25 mouse cellular contexts compared by ENCODE assay signal in the genomic region with DNA sequence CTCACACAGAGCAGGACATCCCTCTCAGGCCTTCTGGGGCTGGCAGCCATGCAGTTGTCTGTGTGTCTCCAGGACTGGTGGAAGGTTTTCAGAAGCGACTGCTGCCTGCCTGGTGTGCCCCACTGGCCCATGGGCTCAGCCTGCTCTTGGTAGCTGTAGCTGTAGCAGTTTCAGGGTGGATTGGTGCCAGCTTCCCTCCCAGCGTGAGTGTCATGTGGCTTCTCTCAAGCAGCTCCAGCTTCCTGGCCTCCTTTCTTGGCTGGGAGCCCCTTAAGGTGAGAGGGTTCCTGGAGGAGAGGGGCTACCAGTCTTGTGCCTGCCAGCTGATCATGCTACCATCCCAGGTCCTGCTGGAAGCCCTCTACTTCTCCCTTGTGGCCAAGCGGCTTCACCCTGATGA. TPM values are rescaled to one million over a fixed set of nuclear protein-coding genes. Genes with fewer than 3 reads are reported as not detected.
DNase-seq lines count a peak whose midpoint lies in the region; ATAC-seq and TF ChIP-seq lines count a peak whose summit lies in the region.
"Had no signal": no experiment of that assay in that cellular context is flagged by ENCODE, and none has a peak within 500 bp of the region (broad histone marks: within the 10 kb centered on the region; RNA-seq: fewer than 3 reads in every experiment).

No protein-coding gene starts in this region.

- no peak for ATAC-seq in cerebellum, adult (ENCODE audit: insufficient number of reproducible peaks, low FRiP score, low TSS enrichment)
- no peak for ATAC-seq in heart, embryonic 12.5 days (ENCODE audit: insufficient number of reproducible peaks, low FRiP score)
- no peak for ATAC-seq in stomach, postnatal 0 days (ENCODE audit: low FRiP score, low TSS enrichment)
- ATAC-seq: CD4-positive, CD25-positive, alpha-beta regulatory T cell, adult 4 months; forebrain, embryonic 14.5 days; inflammation-experienced regulatory T-cells, adult 6 months had no signal

- intact Hi-C loops in heart, postnatal 14 days (cut with DNase I), result no loop called here

- DNase-seq in cerebellum, adult 11-12 months, result peak; percentile 82
- peak; percentile 33 to 35 for DNase-seq in heart, postnatal 14 days
- DNase-seq in NIH3T3 (ENCODE audit: low read depth), result peak; percentile 22
- DNase-seq in cerebellum, postnatal 10 days, result peak; percentile 62 to 67
- no peak for DNase-seq in right cerebral cortex, postnatal 14 days
- DNase-seq in stomach, postnatal 0 days (ENCODE audit: low spot score), result no peak
- DNase-seq: adrenal gland, postnatal 25 days; gastrocnemius, postnatal 36 days; kidney, adult 2 months; kidney, postnatal 25 days; left cerebral cortex, postnatal 4 days; lung, adult 2 months; right cerebral cortex, adult 18-20 months had no signal

- WGBS in heart, embryonic 12.5 days, result 83% methylated on average over 3 of the region's 3 CpGs
- WGBS in stomach, postnatal 0 days, result 80% methylated on average over 3 of the region's 3 CpGs

- peaks cover 86% of the 10 kb centered on the region for H3K36me3 ChIP-seq in heart, embryonic 12.5 days
- H3K36me3 ChIP-seq in stomach, postnatal 0 days (ENCODE audit: control insufficient read depth, insufficient read depth, low read length), result peaks cover 63% of the 10 kb centered on the region

- no peaks in the 10 kb centered on the region for H3K27me3 ChIP-seq in heart, embryonic 12.5 days (replicated peaks)
- H3K27me3 ChIP-seq in stomach, postnatal 0 days (ENCODE audit: control insufficient read depth, insufficient read depth, low read length), result no peaks in the 10 kb centered on the region
- H3K27me3 ChIP-seq: embryonic facial prominence, embryonic 13.5 days; heart, embryonic 15.5 days; hindbrain, embryonic 13.5 days; neural tube, embryonic 13.5 days had no signal

- no peak overlapping the region for H3K27ac ChIP-seq in heart, embryonic 12.5 days (ENCODE audit: poor library complexity, severe bottlenecking)
- no peak overlapping the region for H3K27ac ChIP-seq in stomach, postnatal 0 days (replicated peaks)
- H3K27ac ChIP-seq: embryonic facial prominence, embryonic 13.5 days; heart, embryonic 15.5 days; hindbrain, embryonic 13.5 days; macrophage; neural tube, embryonic 13.5 days had no signal

- H3K4me1 ChIP-seq in heart, embryonic 12.5 days (replicated peaks), result no peaks in the 10 kb centered on the region
- no peaks in the 10 kb centered on the region for H3K4me1 ChIP-seq in stomach, postnatal 0 days (replicated peaks; ENCODE audit: control insufficient read depth, insufficient read depth)
- H3K4me1 ChIP-seq: embryonic facial prominence, embryonic 13.5 days; heart, embryonic 15.5 days; hindbrain, embryonic 13.5 days; neural tube, embryonic 13.5 days had no signal

- no peak for TF ChIP-seq EP300 in stomach, postnatal 0 days (optimal IDR thresholded peaks at IDR 0.05)

- no peak overlapping the region for H3K4me3 ChIP-seq in heart, embryonic 12.5 days
- H3K4me3 ChIP-seq in stomach, postnatal 0 days (ENCODE audit: low read depth, low read length), result no peak overlapping the region
- H3K4me3 ChIP-seq: embryonic facial prominence, embryonic 13.5 days; heart, embryonic 15.5 days; hindbrain, embryonic 13.5 days; neural tube, embryonic 13.5 days had no signal

- no peaks in the 10 kb centered on the region for H3K9me3 ChIP-seq in heart, embryonic 12.5 days (replicated peaks)
- H3K9me3 ChIP-seq in stomach, postnatal 0 days (ENCODE audit: control insufficient read depth, low read length), result no peaks in the 10 kb centered on the region
- H3K9me3 ChIP-seq: embryonic facial prominence, embryonic 13.5 days; heart, embryonic 15.5 days; hindbrain, embryonic 13.5 days; neural tube, embryonic 13.5 days had no signal

- no peak overlapping the region for H3K9ac ChIP-seq in heart, embryonic 12.5 days
- no peak overlapping the region for H3K9ac ChIP-seq in stomach, postnatal 0 days (ENCODE audit: low read length)
- H3K9ac ChIP-seq: embryonic facial prominence, embryonic 13.5 days; heart, embryonic 15.5 days; hindbrain, embryonic 13.5 days; neural tube, embryonic 13.5 days had no signal

- no peak overlapping the region for H3K4me2 ChIP-seq in heart, embryonic 12.5 days
- no peak overlapping the region for H3K4me2 ChIP-seq in stomach, postnatal 0 days (replicated peaks; ENCODE audit: low read depth)
- H3K4me2 ChIP-seq: embryonic facial prominence, embryonic 13.5 days; heart, embryonic 15.5 days; hindbrain, embryonic 13.5 days; liver, embryonic 11.5 days; midbrain, embryonic 11.5 days; neural tube, embryonic 13.5 days had no signal

- no peak for TF ChIP-seq CTCF in stomach, postnatal 0 days (IDR thresholded peaks at IDR 0.05; ENCODE audit: low read depth)

RNA-seq across cellular contexts. Expression of a gene that starts 41.3 kb away (rescaled TPM):
- 10 to 100 TPM; 58.0 to 63.2 TPM for total RNA-seq in heart, postnatal 14 days (2021)
- polyA plus RNA-seq in heart, embryonic 12.5 days (2016; fragmentation: Nextera tagmentation; extraction: Ambion mirVana), result 18.1 and 18.9 TPM in 2 replicates
- 10.9 and 12.3 TPM in 2 replicates for polyA plus RNA-seq in stomach, postnatal 0 days (2015; fragmentation: Nextera tagmentation; extraction: Ambion mirVana)

RNA-seq across cellular contexts. Expression of a gene that starts 41.5 kb away (rescaled TPM):
- 10 to 100 TPM; 76.7 to 88.2 TPM for total RNA-seq in heart, postnatal 14 days (2021)
- 66.5 and 74.6 TPM in 2 replicates for polyA plus RNA-seq in heart, embryonic 12.5 days (2016; fragmentation: Nextera tagmentation; extraction: Ambion mirVana)
- polyA plus RNA-seq in stomach, postnatal 0 days (2015; fragmentation: Nextera tagmentation; extraction: Ambion mirVana), result 36.2 and 37.0 TPM in 2 replicates

RNA-seq across cellular contexts. Expression of a gene that starts 41.5 kb away (rescaled TPM):
- 1 to 10 TPM; 2.1 to 4.1 TPM for total RNA-seq in heart, postnatal 14 days (2021)
- polyA plus RNA-seq in heart, embryonic 12.5 days (2016; fragmentation: Nextera tagmentation; extraction: Ambion mirVana), result 7.8 and 8.3 TPM in 2 replicates
- polyA plus RNA-seq in stomach, postnatal 0 days (2015; fragmentation: Nextera tagmentation; extraction: Ambion mirVana), result 8.0 and 8.4 TPM in 2 replicates

RNA-seq across cellular contexts. Expression of a gene that starts 56.9 kb away (rescaled TPM):
- under 1 TPM; 0.19 to 0.34 TPM for total RNA-seq in heart, postnatal 14 days (2021)
- polyA plus RNA-seq in heart, embryonic 12.5 days (2016; fragmentation: Nextera tagmentation; extraction: Ambion mirVana), result 1.2 TPM in 2 replicates
- polyA plus RNA-seq in stomach, postnatal 0 days (2015; fragmentation: Nextera tagmentation; extraction: Ambion mirVana), result 0.82 and 0.85 TPM in 2 replicates
- polyA plus RNA-seq: macrophage had no signal

RNA-seq across cellular contexts. Expression of a gene that starts 59.2 kb away (rescaled TPM):
- 100 to 1,000 TPM; 134 TPM for total RNA-seq in heart, postnatal 14 days (2021)
- 56.6 and 59.7 TPM in 2 replicates for polyA plus RNA-seq in heart, embryonic 12.5 days (2016; fragmentation: Nextera tagmentation; extraction: Ambion mirVana)
- 37.9 and 38.0 TPM in 2 replicates for polyA plus RNA-seq in stomach, postnatal 0 days (2015; fragmentation: Nextera tagmentation; extraction: Ambion mirVana)
- polyA plus RNA-seq: CD4-positive, CD25-positive, alpha-beta regulatory T cell, adult 4 months; inflammation-experienced regulatory T-cells, adult 6 months; macrophage had no signal

Comparison
In these comparisons a context has a peak if more than half of its experiments do, and no peak if none do; other contexts are left out.
1. DNase-seq: peak in cerebellum, adult 11-12 months (single experiment), heart, postnatal 14 days (2 of 2), NIH3T3 (single experiment) and cerebellum, postnatal 10 days (2 of 2); none in right cerebral cortex, postnatal 14 days (single experiment) and stomach, postnatal 0 days (single experiment).